Mouse (Mus musculus) olfactory bulb, adult 2 months (tissue): ENCODE data around the gene Prex1.

Source experiments
- CTCF ChIP-seq: fragments of 200-500 bp; IDR thresholded peaks from 2 replicates; pipeline ENCODE4 v1.5.1; 2012; ENCODE audit warnings: low read depth, mild to moderate bottlenecking, low read length, moderate library complexity; ENCODE audit not compliant: insufficient read depth
- POLR2A ChIP-seq: fragments of 200-500 bp; IDR thresholded peaks from 2 replicates; pipeline ENCODE4 v1.6.1; 2012; ENCODE audit warnings: mild to moderate bottlenecking, low read depth, low read length, moderate library complexity; ENCODE audit not compliant: insufficient read depth

GRCm38 (mm10) chr2:166673951-166674350 lies 39.7 kb downstream of the Prex1 start:
- TF ChIP-seq POLR2A (no peak), CTCF (no peak)
